Mouse (Mus musculus) cerebral cortex, adult 2 months (tissue): ENCODE data around the gene Zdhhc22.

Experiments
- WGBS: fragments of 180-500 bp; shearing (Covaris S2); methylation state at CpG from one replicate; pipeline ENCODE4 v1.1.7; 2018; 5-methylcytosine and 5-hydroxymethylcytosine counted together

Zdhhc22 gene

DNA sequence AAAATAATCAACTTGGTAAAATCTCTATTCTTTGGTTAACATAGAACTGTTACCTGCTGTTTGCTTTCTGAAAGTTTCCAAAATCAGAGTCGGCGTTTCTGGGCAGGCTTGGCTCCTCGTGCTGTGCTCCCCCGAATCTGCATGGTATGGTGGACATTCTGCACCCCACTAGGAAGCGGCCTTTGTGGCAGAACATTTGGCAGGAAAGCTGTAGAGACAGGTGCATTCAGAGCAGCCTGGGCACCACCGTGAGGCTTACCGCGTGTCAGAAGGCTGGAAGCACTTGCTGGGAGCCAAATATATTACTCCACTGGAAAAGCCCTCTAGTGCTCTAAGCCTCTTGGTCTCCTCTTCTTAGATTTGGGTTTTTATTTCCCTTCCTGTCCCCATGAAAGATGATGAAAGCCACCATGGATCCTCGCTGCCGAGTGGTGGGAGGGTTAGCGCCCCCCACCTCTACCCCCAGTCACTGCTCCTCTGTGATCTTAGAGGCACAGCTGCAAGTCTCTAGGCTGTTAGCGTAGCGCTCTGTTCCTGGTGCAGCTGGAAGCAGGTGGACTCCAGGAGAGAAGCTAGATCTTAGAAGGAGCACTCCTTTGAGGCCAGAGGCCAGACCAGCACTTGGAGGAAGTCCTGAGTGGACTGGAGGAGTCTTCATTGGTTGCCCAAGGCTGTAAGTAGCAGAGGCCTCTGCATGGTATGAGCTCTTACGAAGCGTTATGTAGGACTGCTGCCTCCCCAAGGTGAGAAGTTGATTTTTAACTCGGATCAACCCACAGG lies 25.8 kb downstream of the Zdhhc22 start:
- 66% methylated on average over 16 of the region's 16 CpGs for WGBS

DNA sequence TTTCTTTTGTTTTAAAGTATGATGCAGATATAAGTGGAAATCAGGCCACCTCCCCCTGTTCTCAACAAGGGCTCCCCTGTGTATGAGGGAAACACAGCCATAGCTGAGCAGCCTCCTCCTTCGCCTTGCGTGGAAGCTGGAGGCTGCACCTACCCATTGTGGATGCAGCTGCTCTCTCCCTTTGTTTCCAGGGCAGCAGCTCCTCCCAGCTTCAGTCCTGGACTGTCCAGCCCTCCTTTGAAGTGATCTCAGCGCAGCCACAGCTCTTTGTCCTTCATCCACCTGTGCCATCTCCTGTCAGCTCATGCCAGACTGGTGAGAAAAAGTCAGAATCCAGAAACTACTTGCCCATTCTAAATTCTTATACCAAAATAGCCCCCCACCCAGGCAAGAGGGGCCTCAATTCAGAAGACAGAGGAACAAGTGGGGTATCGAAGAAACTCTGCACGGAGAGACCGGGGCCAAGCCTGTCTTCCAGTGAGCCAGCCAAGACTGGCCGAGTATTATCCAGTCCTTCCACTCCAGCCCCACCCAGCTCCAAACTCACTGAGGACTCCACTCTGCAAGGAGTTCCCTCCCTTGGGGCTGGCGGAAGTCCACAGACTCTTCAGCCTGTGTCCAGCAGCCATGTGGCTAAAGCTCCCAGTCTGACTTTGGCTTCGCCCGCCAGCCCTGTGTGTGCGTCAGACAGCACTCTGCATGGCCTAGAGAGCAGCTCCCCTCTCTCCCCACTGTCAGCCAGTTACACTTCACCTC lies 28.5 kb downstream of the Zdhhc22 start:
- 59% methylated on average over 11 of the region's 11 CpGs for WGBS

DNA sequence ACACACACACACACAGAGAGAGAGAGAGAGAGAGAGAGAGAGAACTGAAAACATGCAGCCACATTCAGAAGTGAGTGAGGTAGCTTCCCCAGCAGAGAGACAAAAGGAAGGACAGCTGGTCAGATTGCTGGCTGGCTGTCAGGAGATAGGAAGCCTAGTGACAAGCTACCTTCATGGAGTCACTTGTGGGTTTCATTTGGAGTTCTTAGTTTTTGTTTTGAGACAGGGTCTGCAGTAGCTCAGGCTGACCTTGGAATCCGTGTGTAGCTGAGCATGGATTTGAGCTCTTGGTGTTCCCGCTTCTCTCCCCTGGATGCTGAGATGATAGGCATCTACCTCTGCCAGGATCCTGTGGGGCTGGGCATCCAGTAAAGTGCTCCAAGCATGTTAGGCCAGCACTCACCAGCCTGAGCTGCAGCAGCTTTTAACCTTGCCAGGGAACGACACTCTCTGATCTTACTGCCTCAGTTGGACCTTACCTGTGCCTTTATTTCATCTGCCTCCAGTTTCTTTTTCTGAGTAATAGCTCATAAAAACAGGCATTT lies 29.4 kb downstream of the Zdhhc22 start:
- WGBS: 95% methylated on average over 3 of the region's 3 CpGs

DNA sequence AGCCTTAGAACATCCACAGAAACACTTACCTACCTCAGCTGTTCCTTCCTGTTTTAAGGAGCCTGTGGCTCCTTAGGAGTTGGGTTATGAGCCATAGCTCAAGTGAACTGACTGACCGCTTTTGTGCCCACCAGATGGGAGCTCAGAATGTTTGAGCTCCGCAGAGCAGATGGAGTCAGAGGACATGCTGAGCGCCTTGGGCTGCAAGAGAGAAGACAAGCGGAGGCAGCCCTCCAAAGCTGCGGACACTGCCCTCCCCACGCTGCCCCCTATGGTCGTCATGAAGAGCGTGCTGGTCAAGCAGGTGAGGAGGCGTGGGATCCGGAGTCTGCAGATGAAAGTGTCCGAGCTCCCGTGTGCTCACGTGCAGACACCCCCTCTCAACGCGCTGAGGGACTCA lies 30.1 kb downstream of the Zdhhc22 start:
- 79% methylated on average over 15 of the region's 15 CpGs for WGBS

DNA sequence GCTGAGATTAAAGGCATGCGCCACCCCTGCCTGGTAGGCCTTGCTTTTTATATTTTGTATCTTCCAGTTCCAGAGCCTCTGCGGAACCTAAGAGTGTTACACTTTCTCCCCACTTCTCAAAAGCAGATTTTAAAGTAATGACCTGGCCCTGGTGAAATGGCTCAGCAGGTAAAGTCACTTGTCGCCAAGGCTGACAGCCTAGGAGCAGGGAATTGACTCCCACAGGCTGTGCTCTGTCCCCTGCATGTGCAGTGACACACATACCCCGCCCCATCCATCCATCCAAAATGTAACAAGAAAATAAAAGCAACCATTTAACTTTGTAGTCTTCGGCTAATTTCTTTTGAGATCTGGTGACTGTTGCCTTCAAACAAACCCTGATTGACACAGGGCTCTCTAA lies 30.6 kb downstream of the Zdhhc22 start:
- WGBS: 95% methylated on average over 5 of the region's 5 CpGs

DNA sequence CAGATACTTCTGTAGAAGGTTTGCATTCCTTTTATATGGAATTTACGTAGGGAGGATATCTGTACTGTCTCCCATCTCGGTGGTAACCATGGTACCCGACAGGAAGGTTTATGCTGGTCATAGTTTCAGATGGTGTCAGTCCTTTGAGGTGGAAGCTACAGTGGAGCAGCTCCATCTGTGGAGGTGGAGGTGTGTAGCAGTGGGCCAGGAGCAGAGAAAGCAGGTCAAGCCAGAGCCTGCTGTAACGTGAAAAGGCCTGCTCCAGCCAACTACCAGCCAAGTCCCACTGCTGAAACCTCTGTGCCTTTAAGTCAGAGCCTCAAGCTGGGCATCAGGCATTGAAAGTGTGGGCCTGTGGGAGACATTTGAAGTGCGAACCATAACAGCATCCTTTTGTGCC lies 31.7 kb downstream of the Zdhhc22 start:
- 61% methylated on average over 5 of the region's 5 CpGs for WGBS

DNA sequence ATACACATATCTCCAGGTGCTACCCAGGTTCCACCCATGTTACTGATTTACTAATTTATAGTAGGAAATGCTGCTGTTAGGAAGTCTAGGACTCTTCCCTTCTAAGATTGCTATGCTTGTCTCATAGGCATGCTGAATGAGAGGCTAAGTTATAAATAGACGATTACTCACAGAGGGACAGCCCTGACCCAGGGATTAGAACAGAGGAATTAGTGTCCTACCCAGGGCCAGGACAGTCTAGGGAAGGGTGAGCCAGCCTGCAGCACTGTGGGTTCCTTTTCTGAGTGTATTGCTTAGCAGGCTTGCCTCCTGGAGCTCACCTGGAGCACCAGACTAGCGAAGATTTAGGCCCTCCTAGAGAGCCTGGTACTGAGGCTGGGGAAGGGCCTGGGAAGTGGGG lies 34.3 kb downstream of the Zdhhc22 start:
- 56% methylated on average over 2 of the region's 2 CpGs for WGBS

DNA sequence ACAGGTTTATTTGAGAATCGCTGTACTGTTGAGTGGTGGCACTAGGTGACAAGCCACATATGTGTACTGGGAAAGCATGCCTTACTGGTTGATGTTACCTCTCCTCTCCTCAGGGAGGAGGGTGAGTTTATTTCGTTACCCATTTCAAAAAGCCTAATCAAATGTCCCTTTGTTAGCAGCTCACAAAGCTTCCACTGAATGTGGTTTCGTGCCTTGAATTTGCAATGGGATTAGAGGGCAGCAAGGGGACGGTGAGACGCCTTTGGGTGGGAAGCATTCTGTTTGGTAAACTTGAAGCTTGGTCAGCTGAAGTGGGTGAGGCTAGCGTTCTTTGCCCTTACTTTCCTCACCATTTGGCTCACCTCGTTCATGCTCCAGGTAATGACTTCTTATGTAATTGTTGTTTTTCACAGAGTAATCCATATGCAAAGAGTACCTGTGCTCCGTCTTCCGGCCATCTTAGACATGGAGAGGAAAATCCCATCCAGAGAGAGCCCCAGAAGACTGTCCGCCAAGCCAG lies 37.8 kb downstream of the Zdhhc22 start:
- WGBS: 58% methylated on average over 10 of the region's 10 CpGs

DNA sequence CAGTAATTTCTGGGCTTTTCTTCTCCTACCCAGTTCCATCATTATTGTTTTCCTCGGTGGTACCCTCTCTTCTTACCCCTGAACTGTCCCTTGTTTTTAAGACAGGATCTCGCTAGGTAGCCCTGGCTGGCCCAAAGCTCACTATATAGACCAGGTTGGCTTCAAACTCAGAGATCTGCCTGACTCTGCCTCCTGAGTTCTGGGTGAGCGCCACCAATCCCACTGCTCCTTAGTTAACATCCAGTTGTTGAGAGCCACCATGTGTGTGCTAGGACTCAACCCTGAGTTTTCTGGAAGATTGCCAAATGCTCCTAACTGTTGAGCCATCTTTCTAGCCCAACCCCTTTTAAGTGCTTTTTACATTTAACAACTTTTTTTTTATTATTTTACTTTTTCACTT lies 39.3 kb downstream of the Zdhhc22 start:
- WGBS: 95% methylated on average over 3 of the region's 3 CpGs

DNA sequence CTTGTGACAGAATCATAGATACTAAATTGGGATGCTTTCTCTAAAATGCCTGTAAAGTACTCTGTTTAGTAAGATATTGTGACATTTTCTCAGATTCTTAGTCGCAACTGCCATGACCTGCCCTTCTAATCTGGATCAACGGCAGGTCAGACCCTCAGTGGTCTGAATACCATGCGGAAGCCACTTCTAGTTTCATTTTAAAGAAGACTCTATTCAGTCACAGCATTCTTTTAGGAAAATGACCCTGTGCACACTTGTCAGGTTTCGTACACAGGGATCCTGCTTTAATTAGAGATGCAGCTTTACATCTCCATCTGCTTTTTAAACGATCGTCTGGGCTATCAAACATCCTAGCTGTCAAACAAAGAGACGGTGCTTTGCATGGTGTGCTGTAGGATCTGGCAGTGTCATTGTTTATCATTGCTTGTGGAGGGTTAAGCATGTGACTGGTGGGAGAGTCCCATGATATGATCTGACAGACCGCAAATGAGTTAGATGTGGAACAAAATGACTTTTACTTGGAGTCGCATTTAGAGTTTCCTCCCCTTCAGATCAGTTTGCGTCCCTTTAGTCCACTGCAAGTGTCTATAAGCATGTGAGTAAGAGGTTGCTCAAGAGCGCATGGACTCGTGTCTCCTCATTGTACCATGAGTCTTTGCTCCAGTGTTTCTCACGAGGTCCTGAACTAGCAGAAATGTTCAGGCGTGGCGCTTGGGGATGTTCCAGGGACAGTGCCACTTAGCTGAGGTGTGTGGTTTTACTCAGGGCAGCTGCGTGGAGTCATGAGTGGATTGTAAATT lies 39.9 kb downstream of the Zdhhc22 start:
- 54% methylated on average over 16 of the region's 16 CpGs for WGBS

DNA sequence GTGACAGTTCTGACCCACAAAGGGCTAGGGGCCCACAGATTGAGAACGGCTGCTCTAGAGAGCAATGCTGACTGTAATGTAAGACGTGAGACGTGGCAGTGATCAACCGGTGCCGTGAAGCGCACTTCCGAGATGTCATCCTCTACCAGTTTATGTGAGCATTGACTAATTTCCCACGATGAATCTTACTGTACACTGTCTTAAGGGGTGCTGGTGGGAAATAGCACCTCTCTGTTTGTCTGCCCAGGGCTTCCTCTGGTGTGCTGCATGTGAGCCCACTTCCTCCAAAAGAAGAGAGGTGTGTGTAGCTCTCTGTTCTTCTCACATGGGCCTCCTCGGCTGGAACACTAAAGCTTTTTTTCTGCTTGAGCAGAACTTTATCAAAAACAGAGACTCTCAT lies 40.7 kb downstream of the Zdhhc22 start:
- 38% methylated on average over 9 of the region's 9 CpGs for WGBS

DNA sequence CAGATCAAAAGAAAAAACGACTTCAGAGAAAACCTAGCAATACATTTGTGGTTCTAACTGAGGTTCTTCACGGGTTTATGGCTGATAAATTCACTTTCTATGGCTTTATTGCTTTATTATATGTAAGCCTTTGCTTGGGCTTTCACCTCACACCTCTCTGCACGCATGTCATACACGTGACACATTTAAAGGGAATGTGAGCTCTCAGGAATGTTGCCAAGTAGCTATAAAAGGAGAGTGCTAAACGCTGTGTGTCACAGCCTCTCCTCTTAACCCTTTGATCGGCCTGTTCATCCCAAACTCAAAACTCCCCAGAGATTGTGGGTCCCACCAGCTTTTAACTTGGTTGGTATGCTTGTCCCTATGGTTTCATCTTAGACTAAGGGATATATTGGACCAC lies 41.6 kb downstream of the Zdhhc22 start:
- 12% methylated on average over 6 of the region's 6 CpGs for WGBS

DNA sequence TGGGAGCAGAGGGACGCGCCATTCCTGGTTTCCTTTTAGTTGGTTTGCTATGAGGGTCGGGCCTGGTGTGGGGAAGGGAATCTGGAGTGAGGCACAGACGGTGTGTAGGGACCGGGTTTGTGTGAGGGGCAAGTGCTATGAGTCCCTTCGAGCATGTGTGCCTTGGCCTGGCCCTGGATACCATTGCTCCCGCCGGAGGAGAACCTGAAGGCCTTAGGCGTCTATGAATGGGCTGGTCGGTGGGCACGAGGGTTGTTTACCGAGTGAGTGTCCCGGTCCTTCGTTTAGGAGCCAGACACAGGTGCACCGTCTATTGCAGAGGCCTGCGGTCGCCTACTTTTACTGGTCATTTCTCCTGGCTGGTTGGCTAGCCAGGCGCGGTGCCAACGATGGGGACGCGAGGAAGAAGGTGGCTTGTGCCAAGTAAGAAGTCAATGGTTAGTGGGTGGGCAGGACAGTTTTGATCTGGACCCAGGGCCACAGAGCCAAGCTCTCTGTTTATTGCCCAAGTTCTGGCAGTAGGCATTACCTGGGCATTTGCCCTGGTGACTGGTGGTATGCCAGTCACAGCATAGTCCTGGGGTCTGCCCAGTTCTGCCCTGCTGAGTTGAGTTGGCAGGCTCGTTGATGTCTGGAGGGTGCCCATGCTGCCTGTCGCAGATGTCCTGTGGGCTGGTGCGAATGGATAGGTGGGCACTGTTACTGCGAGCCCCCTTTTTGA lies 42.4 kb downstream of the Zdhhc22 start:
- WGBS: 5% methylated on average over 26 of the region's 26 CpGs

DNA sequence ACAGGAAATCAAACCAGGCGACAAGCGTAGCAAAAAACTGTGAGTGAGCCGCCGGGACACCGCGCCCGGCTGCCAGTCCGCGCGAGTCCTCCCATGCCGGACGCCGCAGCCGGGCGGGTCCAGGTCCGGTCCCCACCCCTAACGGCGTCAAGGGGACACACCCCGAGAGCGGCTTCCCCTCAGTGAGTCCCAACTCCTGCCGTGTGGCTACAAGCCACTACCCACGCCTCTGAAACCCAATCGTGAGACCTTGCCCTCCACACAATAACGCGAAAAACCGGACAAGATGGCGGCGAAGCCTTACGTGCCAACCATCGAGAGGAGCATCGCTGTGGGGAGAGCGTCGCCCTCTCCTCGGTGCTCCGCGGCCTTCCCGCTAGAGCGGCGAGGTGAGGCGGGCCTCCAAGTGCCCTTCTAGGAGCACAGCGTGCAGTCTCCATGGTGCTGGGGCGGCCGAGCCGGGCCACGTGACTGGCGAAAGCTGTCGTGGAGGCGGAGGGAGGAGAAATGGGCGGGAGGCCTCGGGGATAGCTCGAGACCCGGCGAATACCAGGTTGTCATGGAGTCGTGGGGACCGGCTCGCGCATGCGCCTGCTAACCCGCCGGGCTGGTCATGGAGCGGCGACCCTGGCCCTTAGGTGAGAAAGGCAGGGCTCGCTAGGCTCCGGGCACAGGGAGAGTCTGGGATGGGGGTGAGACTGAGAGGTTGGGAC lies 43.2 kb downstream of the Zdhhc22 start, which contains the start of gene Cipc:
Gene Cipc (plus strand): TSS at position 182 of the 713 bp plus-strand sequence.
- under 1% methylated on average over 64 of the region's 64 CpGs for WGBS

DNA sequence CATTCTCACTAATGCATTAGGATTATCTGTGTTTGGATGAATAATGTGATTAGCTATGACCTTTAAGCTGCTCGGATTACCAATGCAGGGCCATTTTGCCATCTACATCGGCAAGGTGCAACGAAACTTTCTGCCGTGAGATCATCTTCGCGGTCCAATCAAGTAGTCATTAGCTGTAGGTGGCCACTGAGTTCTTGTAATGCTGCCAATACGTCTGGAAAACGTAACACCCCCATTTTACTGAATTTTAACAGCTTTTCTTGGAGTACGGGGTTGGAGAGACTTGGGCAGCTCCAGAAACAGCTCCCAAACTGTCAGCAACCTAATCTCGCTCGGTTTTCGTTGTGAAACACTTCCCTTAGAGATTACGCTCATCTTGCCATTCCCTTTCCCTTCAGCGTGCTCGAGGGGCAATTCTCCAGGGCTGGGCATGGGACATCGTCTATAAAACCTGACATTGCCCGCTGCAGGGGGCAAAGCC lies 43.9 kb downstream of the Zdhhc22 start:
- WGBS: under 1% methylated on average over 17 of the region's 17 CpGs

DNA sequence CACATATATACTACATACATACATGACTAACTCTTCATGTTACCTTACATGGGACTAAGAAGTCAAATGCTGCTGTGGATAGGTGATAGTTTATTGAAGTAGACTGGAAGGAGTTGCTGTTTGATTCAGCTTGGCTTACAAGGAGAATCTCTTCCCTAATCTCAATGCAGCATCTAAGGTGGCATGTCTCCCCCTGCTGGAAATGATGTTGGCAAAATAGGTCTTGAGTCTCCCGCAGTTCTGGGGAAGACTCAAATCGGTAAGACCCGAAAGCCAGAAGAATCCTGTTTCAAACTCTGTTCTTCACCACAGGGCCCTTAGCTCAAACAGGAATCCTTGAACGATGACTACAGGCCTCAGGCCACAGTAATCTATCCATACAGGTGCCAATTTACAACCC lies 45.1 kb downstream of the Zdhhc22 start:
- WGBS: 3% methylated on average over 4 of the region's 4 CpGs

DNA sequence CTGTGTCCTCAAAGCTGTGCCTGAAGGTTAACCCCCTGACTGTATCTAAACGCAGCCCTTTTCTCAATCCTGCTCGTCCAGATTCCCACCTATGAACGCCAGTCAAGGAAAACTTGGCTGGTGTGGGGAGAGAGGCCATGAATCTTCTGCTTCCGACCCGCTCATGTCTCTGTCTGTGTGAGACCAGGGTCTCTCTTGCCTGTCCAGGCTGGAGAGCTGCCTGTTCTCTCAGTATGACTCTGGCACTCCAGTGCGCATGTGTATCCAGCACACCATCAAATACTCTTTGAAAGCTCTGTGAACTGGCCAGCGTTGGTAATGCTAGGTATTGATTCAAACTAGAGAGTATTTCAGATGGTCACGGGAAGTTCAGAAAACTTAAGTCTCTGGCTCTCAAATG lies 46.8 kb downstream of the Zdhhc22 start:
- WGBS: 89% methylated on average over 8 of the region's 8 CpGs

DNA sequence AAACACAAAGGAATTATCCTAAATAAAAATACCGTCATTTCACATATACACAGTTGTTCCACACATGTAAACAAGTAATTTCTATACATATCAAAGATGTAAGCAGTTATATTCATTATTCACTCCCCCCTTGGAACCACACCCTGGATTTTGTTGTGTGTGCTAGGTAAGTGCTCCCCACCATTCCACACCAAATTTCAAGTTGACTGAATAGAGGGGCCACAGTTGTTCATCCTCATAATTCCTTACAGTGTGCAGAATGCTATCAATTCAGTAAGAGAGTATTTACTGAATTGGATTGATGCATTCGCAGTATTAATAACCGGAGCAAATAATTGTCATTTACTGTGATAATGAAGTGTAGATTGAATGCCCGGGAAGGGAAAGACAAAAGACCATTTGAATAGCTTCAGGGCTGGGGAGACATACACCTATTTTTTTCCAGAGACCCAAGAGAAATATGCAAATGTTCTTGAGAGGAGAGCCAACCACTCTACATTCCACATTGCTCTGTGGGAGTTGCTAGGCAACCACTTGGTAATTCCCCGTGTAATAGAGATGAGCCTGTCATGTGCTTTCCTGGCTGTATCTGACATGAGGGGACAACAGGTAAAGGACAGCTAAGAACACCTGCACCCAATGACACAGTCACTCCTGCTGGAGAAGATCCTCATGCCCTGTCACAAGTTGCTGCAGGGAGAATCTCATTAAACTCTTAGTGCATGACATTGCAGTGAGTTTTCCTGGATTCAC lies 48.3 kb downstream of the Zdhhc22 start:
- 21% methylated on average over 5 of the region's 5 CpGs for WGBS

DNA sequence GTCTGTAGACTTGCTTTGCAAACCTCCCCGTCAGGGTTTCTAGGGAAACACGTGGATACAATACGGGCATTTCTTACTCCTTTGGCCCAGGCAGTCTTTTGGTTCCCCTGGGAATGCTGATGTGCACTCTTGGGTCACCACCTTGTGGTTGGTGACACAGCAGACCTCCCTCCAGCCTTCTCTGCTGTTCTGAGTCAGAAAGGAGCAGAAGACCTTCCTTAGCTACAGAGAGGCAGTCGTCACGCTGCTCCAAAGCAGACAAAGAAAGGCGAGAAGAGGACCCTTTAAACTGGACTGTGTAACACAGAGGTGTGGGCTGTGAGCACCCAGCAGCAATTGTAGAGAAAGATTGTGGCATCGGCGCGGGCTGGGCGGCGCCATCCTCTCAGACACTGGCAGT lies 49.1 kb downstream of the Zdhhc22 start:
- WGBS: 25% methylated on average over 11 of the region's 11 CpGs

DNA sequence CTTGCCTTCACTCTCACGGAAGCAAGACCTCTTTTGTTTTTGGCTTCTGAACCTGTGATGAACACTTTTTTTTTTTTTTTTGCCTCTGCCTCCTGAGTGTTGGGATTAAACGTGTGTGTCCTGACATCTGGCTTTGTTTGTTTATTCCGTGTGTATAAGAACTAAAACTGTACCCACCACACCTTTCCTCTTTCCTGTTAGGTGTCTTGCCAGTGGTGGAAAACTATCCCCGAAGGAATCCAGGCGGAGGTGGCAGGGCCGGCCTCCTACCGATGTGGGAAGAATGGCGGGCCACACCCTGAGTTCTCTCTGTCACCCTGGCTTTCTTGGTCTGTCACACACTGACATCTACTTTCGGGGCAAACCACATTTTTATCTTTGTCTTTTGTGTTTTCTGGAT lies 51.7 kb downstream of the Zdhhc22 start:
- WGBS: 66% methylated on average over 9 of the region's 9 CpGs
